Mouse (Mus musculus) 416B (cell line): ENCODE results near the gene Trh.
A peak's percentile ranks its signal among the peaks of the same experiment; 100 is the strongest.

Experiments
- DNase-seq: peaks from one replicate; pipeline ENCODE4 v3.0.0; 2011; ENCODE audit warnings: low read depth

Gene Trh

GRCm38 (mm10) chr6:92244591-92244990 lies at the start of gene Trh:
Gene Trh (minus strand): TSS chr6:92244650.
- no peak for DNase-seq

GRCm38 (mm10) chr6:92290826-92291225 lies 46.4 kb upstream of the Trh start:
- DNase-seq, result peak; percentile 8

GRCm38 (mm10) chr6:92286889-92287288 lies 42.4 kb upstream of the Trh start:
- DNase-seq, result peak; percentile 6

DNA sequence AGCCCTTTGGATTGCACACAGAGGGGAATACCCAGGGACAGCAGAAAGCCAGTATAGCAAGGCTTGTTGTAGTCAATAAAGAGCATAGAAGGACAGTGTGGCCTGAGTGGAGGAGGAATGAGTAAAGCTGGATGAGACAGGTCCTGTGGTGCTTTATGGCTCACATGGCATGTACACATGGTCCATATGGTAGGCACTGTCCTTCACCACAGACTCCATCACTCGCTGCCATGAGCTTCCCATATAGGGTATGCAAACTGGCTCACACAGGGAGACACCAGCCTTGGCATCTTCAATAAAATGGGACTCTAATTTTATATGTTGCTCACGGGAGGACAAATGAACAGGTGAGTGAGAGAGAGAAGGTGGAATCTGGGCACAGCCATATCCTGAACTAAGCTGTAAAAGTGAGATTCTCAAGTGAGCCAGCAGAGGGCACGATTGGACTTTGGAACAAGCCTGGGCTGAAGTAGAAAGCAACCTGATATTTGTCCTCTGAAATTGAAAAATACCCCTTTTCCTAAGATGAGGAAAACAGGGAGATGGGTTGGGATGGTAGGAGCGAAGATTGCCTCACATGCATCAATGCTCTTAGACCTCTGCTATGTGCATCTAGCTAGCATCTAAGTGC lies 41.9 kb upstream of the Trh start:
- DNase-seq, result peak; percentile 55

DNA sequence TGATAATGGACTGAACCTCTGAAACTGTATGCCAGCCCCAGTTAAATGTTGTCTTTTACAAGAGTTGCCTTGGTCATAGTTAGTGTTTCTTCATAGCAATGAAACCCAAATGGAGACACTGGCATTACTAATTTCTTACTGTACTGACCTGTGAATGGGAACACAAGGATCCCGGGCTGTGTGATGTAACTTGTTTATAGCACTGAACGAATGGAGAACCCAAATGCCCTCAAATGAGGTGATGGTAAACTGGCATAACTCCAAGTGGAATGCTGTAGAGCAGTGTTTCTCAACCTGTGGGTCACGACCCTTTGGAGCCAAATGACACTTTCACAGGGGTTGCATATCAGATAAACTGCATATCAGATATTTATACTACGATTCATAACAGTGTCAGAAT lies 41.1 kb upstream of the Trh start:
- no peak for DNase-seq

- no peak for DNase-seq
Measured at GRCm38 (mm10) chr6:92277179-92277578, 32.7 kb upstream of the Trh start.

DNA sequence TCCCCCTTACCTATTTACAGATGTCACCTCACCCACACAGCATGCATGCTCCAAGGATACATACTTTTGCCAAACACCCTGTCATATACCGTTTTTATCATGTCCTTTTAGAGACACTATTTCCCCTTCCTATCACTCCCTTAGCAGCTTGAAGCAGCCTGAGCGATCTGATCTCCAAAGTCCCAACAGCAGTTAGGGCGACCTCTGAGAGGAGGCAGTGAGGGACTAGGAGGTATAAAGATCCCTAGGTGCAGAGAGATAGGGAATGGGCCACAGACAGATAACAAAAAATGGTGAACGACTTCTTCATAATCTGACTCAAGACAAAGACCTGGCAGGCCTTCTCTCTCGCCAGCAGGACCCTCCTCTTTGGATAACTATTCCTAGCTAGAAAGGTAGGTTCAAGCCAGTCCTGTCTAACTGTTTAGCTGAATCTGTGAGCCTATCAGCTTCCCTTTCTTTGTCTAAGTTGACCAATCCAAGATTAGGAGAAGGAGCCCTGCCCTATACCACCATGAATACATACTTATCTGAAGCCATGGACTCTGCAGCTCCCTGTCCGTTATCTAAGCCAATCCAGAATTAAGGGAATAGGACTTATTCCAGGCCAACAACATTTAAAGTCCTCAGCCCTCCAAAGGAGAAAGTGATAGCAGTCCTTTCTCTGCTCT lies 29.3 kb upstream of the Trh start:
- no peak for DNase-seq

DNA sequence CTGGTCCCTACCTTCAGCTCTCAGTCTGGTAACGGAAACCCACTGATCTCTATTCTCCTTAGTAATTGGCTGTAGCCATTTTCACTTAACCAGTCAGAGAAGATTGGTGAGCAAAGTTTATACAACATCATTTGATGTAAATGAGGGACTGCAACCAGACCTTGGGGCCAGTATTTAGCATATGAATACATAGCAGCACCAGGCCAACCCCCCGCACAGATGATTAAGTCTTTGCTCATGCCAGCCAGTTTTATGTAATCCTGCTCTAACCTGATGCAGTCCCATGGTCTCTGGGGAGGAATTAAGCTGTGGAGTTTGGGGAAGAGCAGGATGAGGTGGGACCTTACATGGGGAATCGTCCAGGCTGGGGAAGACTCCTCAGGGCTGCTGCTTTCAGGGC lies 28.2 kb upstream of the Trh start:
- DNase-seq, result no peak

DNA sequence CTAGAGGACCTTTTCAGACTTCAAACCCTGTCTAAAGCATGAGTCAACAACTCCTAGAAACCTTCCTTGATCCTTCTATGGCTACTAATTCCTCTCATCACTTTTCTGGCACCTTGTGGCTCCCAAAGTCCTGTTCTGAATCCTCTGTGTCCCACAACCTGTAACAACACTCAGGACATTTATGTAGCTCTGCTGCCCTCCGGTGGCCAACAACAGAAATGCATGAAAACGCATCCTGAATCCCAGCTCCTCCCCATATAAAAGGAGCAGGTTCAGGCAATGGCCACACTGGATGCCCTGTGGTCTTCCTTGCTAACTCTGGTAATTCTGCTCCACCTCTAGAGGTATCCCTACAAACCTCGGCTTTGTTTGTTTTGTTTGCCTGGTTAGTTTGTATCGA lies 24.6 kb upstream of the Trh start:
- peak; percentile 72 for DNase-seq

DNA sequence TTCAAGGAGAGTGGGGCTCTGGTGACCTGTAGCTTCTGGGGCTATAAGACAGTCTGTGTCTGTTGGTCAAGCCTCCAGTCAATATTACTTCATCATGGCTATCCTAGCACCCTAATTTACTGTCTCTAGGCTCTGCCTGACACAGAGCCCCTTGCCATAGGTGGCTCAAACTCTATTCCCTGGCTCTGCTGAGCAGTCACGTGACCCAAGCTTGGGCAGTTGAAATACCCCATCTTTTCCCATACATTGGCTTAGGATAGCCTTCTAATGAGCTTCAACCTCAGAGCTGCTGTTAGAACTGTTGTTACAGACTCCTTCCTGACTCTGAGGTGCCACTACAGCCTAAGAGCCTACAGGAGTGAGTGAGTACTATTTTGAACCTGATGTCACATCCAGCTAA lies 23.6 kb upstream of the Trh start:
- DNase-seq, result no peak

DNA sequence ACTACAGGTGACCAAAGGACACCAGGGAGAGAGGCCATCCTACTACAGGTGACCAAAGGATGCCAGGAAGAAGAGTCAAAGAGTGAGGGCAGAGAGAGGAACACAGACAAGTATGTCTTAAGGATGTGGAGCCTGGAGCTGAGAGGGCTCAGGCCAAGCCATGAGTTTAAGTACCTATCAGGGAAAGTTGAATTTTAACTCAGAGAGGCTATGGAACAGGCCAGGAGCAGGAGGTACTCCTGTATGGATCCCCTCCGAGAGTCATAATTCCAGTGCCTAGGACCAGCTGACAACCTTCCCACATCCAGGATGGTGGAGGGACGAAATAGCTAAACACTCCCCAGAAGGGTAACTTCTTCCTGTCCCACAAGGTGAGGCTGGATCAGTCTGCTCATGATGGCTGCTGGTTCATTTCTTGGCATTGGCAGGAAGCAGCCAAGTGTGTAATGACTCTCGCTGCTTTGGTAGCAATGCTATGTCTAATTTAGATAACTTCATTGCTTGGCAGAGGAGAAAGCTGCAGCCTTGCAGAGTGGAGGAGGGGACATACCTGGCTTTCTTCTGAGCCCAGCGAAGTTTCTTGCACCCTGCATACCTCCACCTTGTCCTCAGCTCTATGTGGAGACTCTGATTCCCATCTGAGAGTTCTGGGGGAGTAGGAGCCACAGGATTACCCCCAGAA lies 16.9 kb upstream of the Trh start:
- no peak for DNase-seq

- no peak for DNase-seq
Measured at GRCm38 (mm10) chr6:92255346-92255745, 10.9 kb upstream of the Trh start.

DNA sequence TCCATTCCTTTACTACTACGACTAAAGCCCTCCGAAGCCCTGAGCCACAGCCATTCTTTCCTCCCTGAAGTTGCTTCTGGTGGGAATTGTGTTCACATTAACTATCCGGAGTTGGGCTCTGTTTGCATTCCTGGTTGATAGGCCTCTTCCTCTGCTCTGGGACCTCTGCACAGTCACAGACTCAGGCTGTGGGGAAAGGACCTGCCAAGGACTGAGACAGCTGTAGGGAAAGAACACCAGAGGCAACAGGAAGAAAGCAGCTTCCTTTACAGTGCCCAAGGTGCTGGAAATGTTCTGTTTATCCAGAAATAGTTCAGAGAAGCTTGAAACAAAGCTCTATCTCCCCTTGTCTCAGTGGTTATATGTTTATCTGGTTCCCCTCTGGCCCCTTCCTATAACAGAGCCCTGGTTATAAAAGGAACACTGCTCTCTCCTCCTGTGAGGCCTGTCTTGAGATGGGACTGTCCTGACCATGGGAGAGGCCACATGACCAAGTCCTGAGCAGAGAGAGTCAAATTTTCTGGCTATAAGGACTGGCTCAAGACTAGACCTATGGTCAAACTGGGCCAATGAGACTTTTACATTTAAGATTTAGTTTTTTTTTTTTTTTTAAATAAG lies 8.9 kb upstream of the Trh start:
- DNase-seq, result no peak

GRCm38 (mm10) chr6:92247215-92247919 lies 2.9 kb upstream of the Trh start:
- DNase-seq, result no peak

DNA sequence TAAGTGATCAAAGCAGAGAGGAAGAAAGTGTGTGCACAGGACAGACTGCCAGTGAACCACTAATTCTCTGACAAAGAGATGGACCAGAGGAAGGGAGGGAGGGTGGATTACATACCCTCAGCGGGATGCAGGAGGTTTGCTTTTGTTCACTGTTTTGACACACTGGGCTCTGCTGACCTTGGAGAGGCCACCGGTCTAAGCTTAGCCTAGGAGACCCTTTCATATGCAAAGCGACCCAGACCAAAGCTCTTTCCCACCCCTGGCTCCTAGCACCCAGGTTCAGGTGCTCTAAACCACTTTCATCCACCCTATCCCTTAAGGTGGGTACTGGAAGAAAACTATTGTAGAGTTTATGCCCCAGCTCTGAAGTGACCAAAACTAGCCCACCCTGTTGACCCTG lies 1.9 kb upstream of the Trh start:
- no peak for DNase-seq

DNA sequence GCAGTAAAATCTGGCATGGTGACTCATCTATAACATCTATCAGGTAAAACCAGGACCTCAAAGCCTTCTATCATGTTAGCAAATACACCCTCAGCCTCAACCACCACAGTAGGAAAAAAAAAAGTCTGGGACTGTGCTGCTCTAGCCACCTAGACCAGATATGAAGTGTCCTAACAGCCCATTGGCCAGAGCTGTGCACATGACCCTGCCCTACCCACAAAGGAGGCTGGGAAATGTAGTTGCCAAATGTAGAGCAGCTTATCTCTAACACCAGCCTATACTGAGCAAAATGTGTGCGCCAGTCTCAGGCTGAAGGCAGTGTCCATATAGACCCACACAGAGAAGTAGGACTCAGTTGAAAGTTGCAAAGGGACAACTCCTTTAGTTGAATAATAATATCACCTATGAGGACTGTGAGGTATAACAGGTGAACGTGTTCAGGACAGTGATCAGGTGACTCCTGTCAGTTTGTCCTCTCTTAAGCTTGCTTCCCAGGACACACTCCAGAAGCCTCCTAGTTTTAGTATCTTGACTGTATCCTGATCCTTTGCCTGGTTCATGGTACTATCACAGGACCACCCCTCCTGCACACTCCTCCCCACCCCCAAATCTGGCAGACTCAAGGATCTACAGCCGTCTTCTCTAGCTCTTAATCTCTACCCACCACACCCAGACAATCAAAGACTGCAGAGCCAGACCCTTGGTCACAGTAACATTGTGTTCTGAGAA lies 3.1 kb downstream of the Trh start:
- DNase-seq, result peak; percentile 61

GRCm38 (mm10) chr6:92235036-92235435 lies 9.4 kb downstream of the Trh start:
- no peak for DNase-seq

DNA sequence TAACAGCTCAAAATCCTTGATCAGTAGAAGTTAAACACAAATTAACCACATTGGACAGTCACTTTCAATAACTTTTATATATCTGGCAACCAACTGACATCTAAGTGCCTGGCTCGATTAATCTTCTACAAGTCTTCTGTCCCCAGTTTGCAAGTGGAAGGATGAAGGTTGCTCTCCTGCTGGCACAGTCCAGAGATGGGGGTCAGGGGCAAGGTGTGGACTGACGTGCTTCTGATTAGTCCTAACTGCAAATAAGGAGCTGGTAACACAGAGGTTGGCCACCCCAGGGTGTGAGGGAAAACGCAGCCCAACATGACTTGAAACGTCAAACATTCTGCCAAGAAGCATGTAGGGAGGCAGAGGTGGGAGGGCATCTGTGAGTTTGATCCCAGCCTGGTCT lies 12.7 kb downstream of the Trh start:
- DNase-seq, result no peak

GRCm38 (mm10) chr6:92231356-92231755 lies 13.1 kb downstream of the Trh start:
- DNase-seq, result no peak

DNA sequence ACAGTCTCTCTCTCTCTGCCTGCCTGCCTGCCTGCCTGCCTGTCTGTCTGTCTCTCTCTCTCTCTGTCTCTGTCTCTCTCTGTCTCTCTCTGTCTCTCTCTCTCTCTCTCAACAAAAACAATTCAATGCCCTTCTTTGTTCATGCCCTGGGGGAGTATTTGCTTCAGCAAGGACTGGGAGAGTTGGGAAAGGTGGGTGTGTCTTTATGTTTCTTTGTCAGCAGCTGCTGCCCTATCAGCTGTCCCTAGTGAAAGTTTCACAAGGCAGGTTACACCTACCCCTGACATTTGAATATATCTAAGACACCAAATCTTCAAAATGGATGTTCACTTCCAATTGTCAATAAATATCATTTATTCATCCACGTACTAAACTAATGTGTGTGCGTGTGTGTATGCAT lies 14.9 kb downstream of the Trh start:
- no peak for DNase-seq

- DNase-seq, result no peak
Measured at GRCm38 (mm10) chr6:92229103-92229502, 15.3 kb downstream of the Trh start.

GRCm38 (mm10) chr6:92224981-92225380 lies 19.5 kb downstream of the Trh start:
- no peak for DNase-seq
